Mouse (Mus musculus) forebrain, embryonic 11.5 days (tissue): ENCODE results near the gene Enoph1. TPM values are rescaled to one million over a fixed set of nuclear protein-coding genes. Genes with fewer than 3 reads are reported as not detected.
A peak's percentile ranks its signal among the peaks of the same experiment; 100 is the strongest.

Source experiments
- ATAC-seq: fragments of 200-750 bp; cut with Nextera tagmentation; replicated peaks from 2 replicates; pipeline ENCODE4 v1.8.0; 2017; ENCODE audit warnings: moderate TSS enrichment; ENCODE audit not compliant: low FRiP score
- DNase-seq: peaks from one replicate; pipeline ENCODE4 v3.0.0-alpha.2; 2017; ENCODE audit warnings: low spot score
- H3K27ac ChIP-seq: fragments of 300-500 bp; sonication (generic); 2 replicates; pipeline ENCODE4 v1.5.1; 2014; ENCODE audit warnings: low read depth, low read length
- H3K27me3 ChIP-seq: fragments of 300-500 bp; sonication (generic); 2 replicates; pipeline ENCODE4 v1.6.1; 2014; ENCODE audit warnings: mild to moderate bottlenecking, low read length, mixed read lengths; ENCODE audit not compliant: control insufficient read depth, insufficient read depth
- H3K36me3 ChIP-seq: fragments of 300-500 bp; sonication (generic); 2 replicates; pipeline ENCODE4 v1.6.1; 2014; ENCODE audit warnings: mild to moderate bottlenecking, low read length, moderate library complexity, mixed read lengths; ENCODE audit not compliant: control insufficient read depth, insufficient read depth
- H3K4me1 ChIP-seq: fragments of 300-500 bp; sonication (generic); replicated peaks from 2 replicates; pipeline ENCODE4 v1.6.1; 2014; ENCODE audit warnings: low read length, mixed read lengths; ENCODE audit not compliant: control insufficient read depth, insufficient read depth
- H3K4me2 ChIP-seq: fragments of 300-500 bp; sonication (generic); 2 replicates; pipeline ENCODE4 v1.6.1; 2014; ENCODE audit warnings: low read depth, mild to moderate bottlenecking, low read length, moderate library complexity, mixed read lengths; ENCODE audit not compliant: severe bottlenecking
- H3K4me3 ChIP-seq: fragments of 300-500 bp; sonication (generic); 2 replicates; pipeline ENCODE4 v1.5.1; 2014; ENCODE audit warnings: low read depth, low read length
- H3K9ac ChIP-seq: fragments of 300-500 bp; sonication (generic); 2 replicates; pipeline ENCODE4 v1.6.1; 2014; ENCODE audit warnings: low read length
- H3K9me3 ChIP-seq: fragments of 300-500 bp; sonication (generic); 2 replicates; pipeline ENCODE4 v1.6.1; 2016; ENCODE audit warnings: low read length, mixed read lengths; ENCODE audit not compliant: control insufficient read depth
- WGBS: fragments of 180-500 bp; shearing (Covaris S2); extraction: QIAGEN DNeasy Blood & Tissue Kit; methylation state at CpG from one replicate; pipeline ENCODE4 v1.1.7; 2014; 5-methylcytosine and 5-hydroxymethylcytosine counted together
- polyA plus RNA-seq: library from polyadenylated mRNA; unstranded; fragments of >200 nt; fragmentation: Nextera tagmentation; extraction: Ambion mirVana; gene quantifications from 2 replicates; pipeline ENCODE4 v1.2.1, GENCODE M21; 2014

Gene Enoph1
- polyA plus RNA-seq, 1 experiment from 2014 or later, result 53.1 TPM

DNA sequence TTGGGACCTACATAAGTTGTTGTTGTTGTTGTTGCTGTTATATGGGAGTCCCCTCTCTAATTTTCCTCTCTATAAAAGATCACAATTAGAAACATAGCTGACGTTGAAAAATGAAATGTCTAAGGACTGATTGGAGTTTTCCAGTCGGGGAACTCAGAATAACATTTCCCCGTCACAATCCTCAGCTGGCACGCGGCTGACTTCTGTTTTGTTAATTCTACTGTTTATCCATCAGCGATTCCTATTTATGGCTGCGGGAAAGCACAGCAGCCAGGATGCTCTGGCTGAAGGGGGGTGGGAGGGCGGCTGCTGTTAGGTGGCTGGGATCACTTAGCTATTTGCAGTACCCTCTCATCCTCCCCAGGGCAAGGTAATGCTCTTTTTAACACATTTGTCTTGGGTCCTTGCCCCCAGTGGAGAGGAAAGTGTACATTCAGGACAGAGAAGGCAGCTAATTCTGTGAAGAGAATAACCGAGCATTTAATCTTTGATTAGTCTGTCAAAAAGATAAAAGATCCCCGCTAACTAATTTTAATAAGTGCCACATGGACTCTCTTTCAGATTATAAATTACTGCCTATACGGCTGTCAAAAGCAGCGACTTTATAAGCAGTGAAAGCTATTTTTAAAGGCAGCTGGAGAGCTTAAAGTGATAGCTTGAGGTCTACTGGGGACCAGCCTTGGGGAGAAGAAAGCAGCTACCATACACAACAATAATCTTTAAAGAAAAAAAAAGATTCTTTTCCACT is 50.9 kb downstream of the Enoph1 start:
- Histone ChIP-seq H3K27ac (no peak overlapping the region), H3K4me3 (no peak overlapping the region), H3K4me2 (no peak overlapping the region), H3K36me3 (no peaks in the 10 kb centered on the region), H3K4me1 (no peaks in the 10 kb centered on the region; the same call in 1 of the 2 replicates), H3K9ac (no peak overlapping the region), H3K27me3 (peaks cover 2% of the 10 kb centered on the region; the same call in 1 of the 2 replicates), H3K9me3 (no peaks in the 10 kb centered on the region)
- DNase-seq, result no peak
- no peak for ATAC-seq
- WGBS, result 47% methylated on average over 12 of the region's 12 CpGs

DNA sequence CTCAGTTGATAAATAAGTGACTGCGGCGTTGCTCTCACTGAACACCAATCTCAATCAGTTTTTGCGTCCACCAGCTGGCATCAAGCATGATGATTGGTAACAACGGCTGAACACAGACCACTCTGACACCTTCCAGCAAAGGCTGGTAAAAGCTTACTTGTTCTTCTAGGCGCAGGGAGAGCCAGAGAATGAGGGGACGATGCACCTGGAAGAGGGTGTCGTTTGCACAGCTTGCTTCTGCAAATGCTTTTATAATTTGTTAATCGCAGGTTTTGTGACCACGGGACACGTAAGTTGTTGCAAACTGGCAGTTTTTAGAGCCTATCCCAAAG is 51.4 kb downstream of the Enoph1 start:
- H3K4me3 ChIP-seq, result no peak overlapping the region

DNA sequence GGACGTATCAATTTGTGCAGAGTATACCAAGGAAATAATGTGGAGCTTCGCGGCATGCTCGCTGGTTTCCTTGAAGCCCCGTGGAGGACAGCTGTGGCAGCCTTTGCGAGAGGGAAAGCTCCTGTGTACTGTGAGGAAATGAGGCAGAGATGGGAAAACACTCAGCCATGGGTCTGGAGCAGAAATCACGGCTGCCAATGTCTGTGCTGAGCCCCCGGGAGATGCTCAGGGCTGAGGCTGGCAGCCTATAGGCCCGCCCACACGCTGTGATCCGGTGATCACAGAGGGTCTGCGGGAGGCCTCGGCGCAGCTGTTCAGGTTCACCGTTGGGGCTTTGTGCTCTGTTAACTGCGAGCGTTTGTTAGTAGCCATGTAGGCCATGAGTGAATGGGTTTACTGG is 51.8 kb downstream of the Enoph1 start:
- Histone ChIP-seq H3K4me1 (no peaks in the 10 kb centered on the region; the same call in 1 of the 2 replicates), H3K4me2 (peak overlapping the region; percentile 22; the same call in 1 of the 2 replicates), H3K9ac (no peak overlapping the region), H3K27ac (0 out of 2 replicates have a peak overlapping the region, but pooled peaks have one; percentile 9), H3K9me3 (no peaks in the 10 kb centered on the region), H3K27me3 (peaks cover 2% of the 10 kb centered on the region; the same call in 1 of the 2 replicates), H3K36me3 (no peaks in the 10 kb centered on the region), H3K4me3 (no peak overlapping the region)
- DNase-seq (peak; percentile 76), ATAC-seq (peak; percentile 71)
- WGBS, result 12% methylated on average over 17 of the region's 17 CpGs

More for the DNA sequence above, 51.4 kb downstream of the Enoph1 start:
- WGBS, result 50% methylated on average over 10 of the region's 10 CpGs
- 0 out of 2 replicates have a peak overlapping the region, but pooled peaks have one; percentile 9 for H3K27ac ChIP-seq
- H3K9me3 ChIP-seq, result no peaks in the 10 kb centered on the region
- no peak for ATAC-seq
- no peaks in the 10 kb centered on the region; the same call in 1 of the 2 replicates for H3K4me1 ChIP-seq
- H3K4me2 ChIP-seq, result peak overlapping the region; percentile 22; the same call in 1 of the 2 replicates
- H3K27me3 ChIP-seq, result peaks cover 2% of the 10 kb centered on the region; the same call in 1 of the 2 replicates
- H3K9ac ChIP-seq, result no peak overlapping the region
- no peaks in the 10 kb centered on the region for H3K36me3 ChIP-seq
- DNase-seq, result no peak

DNA sequence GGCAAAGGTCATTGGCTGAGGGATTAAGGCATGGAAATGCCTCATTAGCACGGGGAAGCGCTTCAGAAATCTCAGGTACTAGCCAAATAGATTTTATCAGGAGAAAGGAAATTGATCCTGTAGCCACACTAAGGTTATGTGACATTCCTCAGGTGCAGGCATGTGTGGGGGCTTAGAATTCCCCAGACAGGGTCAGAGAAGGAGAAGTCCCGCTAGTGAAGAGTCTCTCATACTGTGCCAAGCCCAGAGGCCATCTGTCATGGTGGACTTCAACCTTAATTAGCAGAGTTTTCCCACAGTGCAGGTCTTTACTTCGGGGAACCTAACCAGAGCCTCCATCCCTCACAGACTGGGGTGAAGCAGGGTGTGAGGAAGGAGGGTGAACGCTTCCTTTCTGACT is 57.2 kb downstream of the Enoph1 start:
- no peak for DNase-seq
- H3K4me2 ChIP-seq, result no peak overlapping the region
- no peak for ATAC-seq
- peaks cover 2% of the 10 kb centered on the region; the same call in 1 of the 2 replicates for H3K27me3 ChIP-seq
- no peaks in the 10 kb centered on the region for H3K4me1 ChIP-seq
- no peaks in the 10 kb centered on the region for H3K9me3 ChIP-seq
- H3K27ac ChIP-seq, result no peak overlapping the region
- no peak overlapping the region for H3K9ac ChIP-seq
- no peak overlapping the region for H3K4me3 ChIP-seq
- 72% methylated on average over 5 of the region's 5 CpGs for WGBS
- H3K36me3 ChIP-seq, result no peaks in the 10 kb centered on the region

DNA sequence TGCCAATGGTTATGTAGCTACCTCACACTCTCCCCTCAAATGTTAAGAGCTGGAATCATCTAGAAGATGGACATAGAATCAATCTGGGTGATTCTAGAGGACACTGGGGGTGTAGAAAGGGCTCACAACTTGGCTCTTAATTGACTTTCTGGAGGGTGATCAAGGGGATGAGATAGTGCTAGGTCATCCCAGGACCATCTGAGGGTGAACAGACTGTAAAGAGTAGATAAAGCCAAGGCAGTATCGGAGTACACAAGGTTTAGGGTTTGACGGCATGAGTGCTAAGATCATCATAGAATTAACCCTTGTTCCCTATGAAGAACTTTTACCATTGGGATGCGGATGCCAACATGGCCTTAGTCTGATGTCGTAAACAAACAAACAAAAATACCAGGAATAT is 58.2 kb downstream of the Enoph1 start:
- DNase-seq (no peak), ATAC-seq (no peak)
- no peak overlapping the region for H3K27ac ChIP-seq
- no peaks in the 10 kb centered on the region for H3K9me3 ChIP-seq
- H3K27me3 ChIP-seq, result no peaks in the 10 kb centered on the region
- no peak overlapping the region for H3K4me3 ChIP-seq
- no peak overlapping the region for H3K9ac ChIP-seq
- H3K36me3 ChIP-seq, result no peaks in the 10 kb centered on the region
- WGBS, result 91% methylated on average over 4 of the region's 4 CpGs
- no peaks in the 10 kb centered on the region for H3K4me1 ChIP-seq
- H3K4me2 ChIP-seq, result no peak overlapping the region

DNA sequence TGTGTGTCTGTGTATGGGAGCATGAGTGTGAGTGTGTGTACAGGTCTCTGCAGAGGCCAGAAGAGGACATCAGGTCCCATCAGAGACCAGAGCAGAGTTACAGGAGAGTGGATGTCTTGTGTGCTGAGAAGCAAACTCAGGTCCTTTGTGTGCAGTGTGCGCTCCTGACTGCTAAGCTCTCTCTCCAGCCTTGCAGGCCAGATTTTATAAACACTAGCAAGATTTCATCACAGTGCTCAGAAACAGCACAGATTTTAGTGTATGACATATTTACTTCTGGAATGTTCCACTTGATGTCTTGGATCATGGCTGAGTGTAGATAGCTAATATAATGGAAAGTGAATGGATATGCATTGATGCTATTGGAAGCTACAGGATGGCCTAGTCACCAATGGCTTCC is 62.6 kb downstream of the Enoph1 start:
- WGBS, result 88% methylated on average over 1 of the region's 1 CpGs
- no peak overlapping the region for H3K27ac ChIP-seq
- no peaks in the 10 kb centered on the region for H3K36me3 ChIP-seq

DNA sequence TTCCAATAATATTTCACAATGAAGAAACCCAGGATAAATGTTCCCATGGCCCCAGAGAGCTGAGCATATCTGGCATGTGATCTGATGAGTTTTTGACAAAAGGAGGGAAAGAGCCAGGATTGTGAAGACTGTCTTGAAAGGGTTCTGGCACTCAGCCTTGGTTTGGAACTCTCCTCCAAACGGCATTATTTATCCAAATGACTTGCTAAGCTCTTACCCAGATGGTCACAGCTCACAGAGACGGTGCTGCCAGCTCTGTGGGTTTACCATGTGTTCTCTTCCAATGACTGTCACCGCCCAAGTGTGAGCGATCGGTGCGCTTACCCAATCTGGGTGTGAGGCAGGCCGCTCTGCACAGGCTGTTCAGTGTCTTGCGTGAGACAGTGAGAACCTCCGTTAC is 69.1 kb downstream of the Enoph1 start:
- DNase-seq (no peak), ATAC-seq (no peak)

More for the DNA sequence above, 62.6 kb downstream of the Enoph1 start:
- Histone ChIP-seq H3K4me1 (no peaks in the 10 kb centered on the region), H3K9ac (no peak overlapping the region), H3K9me3 (no peaks in the 10 kb centered on the region), H3K27me3 (no peaks in the 10 kb centered on the region), H3K4me3 (no peak overlapping the region), H3K4me2 (no peak overlapping the region)
- DNase-seq (no peak), ATAC-seq (no peak)

DNA sequence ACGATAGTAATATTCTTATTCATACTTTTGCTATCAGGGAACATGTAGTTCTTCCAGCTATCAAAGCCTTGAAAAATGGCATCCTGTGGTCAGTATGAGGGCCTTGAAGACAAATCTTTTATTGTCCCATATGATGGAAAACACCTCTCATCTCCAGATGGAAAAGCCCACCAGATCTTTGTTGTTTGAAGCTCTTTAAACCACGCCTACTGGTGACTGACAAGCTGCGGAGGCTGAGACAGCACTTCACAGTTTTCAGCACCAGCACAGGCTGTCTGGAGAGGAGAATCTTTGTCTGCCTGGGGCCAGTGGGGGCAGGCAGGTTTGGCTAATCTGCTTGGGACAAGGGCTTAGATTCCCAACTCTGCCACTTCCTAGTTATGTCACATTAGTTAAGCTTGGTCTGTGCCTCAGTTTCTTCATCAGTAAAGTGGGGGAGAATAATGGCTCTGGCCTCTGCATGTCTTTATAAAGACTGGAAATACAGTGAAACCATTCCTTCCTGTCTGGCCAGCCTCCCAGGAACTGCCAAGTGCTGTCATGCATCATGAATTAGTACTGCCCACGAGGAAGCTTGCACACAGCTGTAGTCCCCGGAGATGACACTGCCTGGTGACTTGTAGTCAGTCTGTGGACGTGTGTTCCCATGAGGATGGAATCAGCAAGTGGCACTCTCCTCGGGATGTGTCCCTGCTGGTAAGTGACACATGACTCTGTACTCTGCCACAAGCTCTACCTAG is 69.9 kb downstream of the Enoph1 start:
- no peaks in the 10 kb centered on the region for H3K4me1 ChIP-seq
- H3K9me3 ChIP-seq, result no peaks in the 10 kb centered on the region
- WGBS, result 70% methylated on average over 7 of the region's 7 CpGs
- H3K4me3 ChIP-seq, result no peak overlapping the region
- no peaks in the 10 kb centered on the region for H3K27me3 ChIP-seq
- H3K27ac ChIP-seq, result no peak overlapping the region
- H3K36me3 ChIP-seq, result no peaks in the 10 kb centered on the region
- DNase-seq, result no peak
- no peak overlapping the region for H3K4me2 ChIP-seq
- no peak for ATAC-seq
- no peak overlapping the region for H3K9ac ChIP-seq

More for the DNA sequence above, 69.1 kb downstream of the Enoph1 start:
- Histone ChIP-seq H3K27me3 (no peaks in the 10 kb centered on the region), H3K9ac (no peak overlapping the region), H3K36me3 (no peaks in the 10 kb centered on the region), H3K27ac (no peak overlapping the region), H3K9me3 (no peaks in the 10 kb centered on the region), H3K4me3 (no peak overlapping the region), H3K4me2 (no peak overlapping the region), H3K4me1 (no peaks in the 10 kb centered on the region)
- 90% methylated on average over 9 of the region's 9 CpGs for WGBS
